Mouse (Mus musculus) myocyte (in vitro differentiated cells): ENCODE results near the gene Cs.

Source experiments
- MAX ChIP-seq: IDR thresholded peaks from one replicate; pipeline ENCODE4 v1.6.1; 2011; ENCODE audit warnings: low read depth, mild to moderate bottlenecking, control low read depth
- POLR2A ChIP-seq: IDR thresholded peaks from one replicate; pipeline ENCODE4 v1.6.1; 2011; ENCODE audit warnings: low read depth, mild to moderate bottlenecking, control low read depth, moderate library complexity; ENCODE audit not compliant: insufficient read length
- TCF12 ChIP-seq: IDR thresholded peaks from one replicate; pipeline ENCODE4 v1.6.1; 2011; ENCODE audit warnings: mild to moderate bottlenecking, control low read depth; ENCODE audit not compliant: poor library complexity, insufficient read depth, severe bottlenecking
- USF1 ChIP-seq: IDR thresholded peaks from one replicate; pipeline ENCODE4 v1.6.1; 2011; ENCODE audit warnings: low read depth, mild to moderate bottlenecking, control low read depth, moderate library complexity

DNA sequence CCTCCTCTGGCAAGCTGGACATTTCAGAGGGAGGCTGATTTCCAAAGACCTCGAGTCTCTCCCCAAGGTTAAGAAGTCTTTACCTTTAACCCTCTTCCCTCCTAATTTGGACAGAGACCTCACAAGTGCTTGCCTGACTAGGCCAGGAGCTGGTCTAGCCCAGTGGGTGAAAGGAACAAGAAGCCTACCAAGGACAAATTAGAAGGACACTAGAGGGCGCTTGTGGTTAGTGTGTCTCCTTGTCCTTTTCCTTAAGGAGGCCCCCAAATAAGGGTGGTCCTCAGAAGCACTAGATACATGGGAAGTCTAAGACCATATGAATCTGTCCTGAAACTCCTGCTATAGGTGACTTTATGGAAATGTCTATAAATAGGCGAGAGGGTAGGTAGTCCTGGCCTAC, 25.0 kb downstream of the Cs start:
- no peak for TF ChIP-seq POLR2A
- TF ChIP-seq USF1: no peak
- no peak for TF ChIP-seq MAX
- TF ChIP-seq TCF12: no peak
